Mouse (Mus musculus) lung, embryonic 15.5 days (tissue): ENCODE measurements around the gene Ifna13. TPM values are rescaled to one million over a fixed set of nuclear protein-coding genes. Genes with fewer than 3 reads are reported as not detected.

Source experiments
- ATAC-seq: fragments of 200-750 bp; cut with Nextera tagmentation; 2 replicates; pipeline ENCODE4 v1.8.0; 2017; ENCODE audit warnings: moderate number of reproducible peaks, borderline replicate concordance; ENCODE audit not compliant: low FRiP score, low TSS enrichment; ENCODE audit errors: extremely low read depth
- H3K27ac ChIP-seq: fragments of 300-500 bp; sonication (generic); 2 replicates; pipeline ENCODE4 v1.5.1; 2015; ENCODE audit warnings: moderate library complexity, mild to moderate bottlenecking, inconsistent platforms
- H3K27me3 ChIP-seq: fragments of 300-500 bp; sonication (generic); 2 replicates; pipeline ENCODE4 v1.6.1; 2015; ENCODE audit warnings: inconsistent platforms
- H3K36me3 ChIP-seq: fragments of 300-500 bp; sonication (generic); 2 replicates; pipeline ENCODE4 v1.6.1; 2015; ENCODE audit warnings: inconsistent platforms
- H3K4me1 ChIP-seq: fragments of 300-500 bp; sonication (generic); 2 replicates; pipeline ENCODE4 v1.6.1; 2015; ENCODE audit warnings: inconsistent platforms
- H3K4me2 ChIP-seq: fragments of 300-500 bp; sonication (generic); 2 replicates; pipeline ENCODE4 v1.6.1; 2015; ENCODE audit warnings: inconsistent platforms, mild to moderate bottlenecking, moderate library complexity
- H3K4me3 ChIP-seq: fragments of 300-500 bp; sonication (generic); 2 replicates; pipeline ENCODE4 v1.5.1; 2015; ENCODE audit warnings: mild to moderate bottlenecking, inconsistent platforms
- H3K9ac ChIP-seq: fragments of 300-500 bp; sonication (generic); 2 replicates; pipeline ENCODE4 v1.6.1; 2015; ENCODE audit warnings: inconsistent platforms
- H3K9me3 ChIP-seq: fragments of 300-500 bp; sonication (generic); 2 replicates; pipeline ENCODE4 v1.6.1; 2016; ENCODE audit warnings: inconsistent platforms
- WGBS: fragments of 180-500 bp; shearing (Covaris S2); methylation state at CpG from one replicate; pipeline ENCODE4 v1.1.7; 2015; 5-methylcytosine and 5-hydroxymethylcytosine counted together
- polyA plus RNA-seq: library from polyadenylated mRNA; unstranded; fragments of >200 nt; fragmentation: Nextera tagmentation; extraction: Ambion mirVana; gene quantifications from 2 replicates; pipeline ENCODE4 v1.2.1, GENCODE M21; 2015

Gene Ifna13
- polyA plus RNA-seq, 1 experiment from 2014 or later, result not detected

DNA sequence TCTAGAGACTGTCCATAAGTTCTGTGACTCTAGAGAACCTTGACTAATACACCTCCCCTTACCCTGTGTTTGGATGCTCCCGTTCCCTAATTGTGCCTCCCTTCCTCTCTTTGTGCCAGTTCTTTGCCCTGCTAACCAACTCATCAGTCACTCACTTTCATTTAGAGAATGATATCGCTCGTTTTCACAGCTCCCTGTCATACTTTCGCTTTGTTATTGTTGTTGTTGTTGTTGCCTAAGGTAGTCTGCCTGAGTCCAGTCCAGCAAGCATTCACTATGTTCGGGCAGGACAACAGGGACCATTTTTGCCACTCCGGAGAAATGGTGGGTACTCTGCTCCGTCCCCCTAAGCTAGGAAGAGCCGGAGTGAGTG lies 3.6 kb downstream of the Ifna13 start:
- WGBS, result 56% methylated on average over 8 of the region's 8 CpGs
- H3K9me3 ChIP-seq, result no peaks in the 10 kb centered on the region
- no peaks in the 10 kb centered on the region for H3K27me3 ChIP-seq
- H3K9ac ChIP-seq, result 0 out of 2 replicates have a peak overlapping the region, but pooled peaks have one; percentile 13
- H3K4me2 ChIP-seq, result peak overlapping the region; percentile 50
- H3K4me3 ChIP-seq, result peak overlapping the region; percentile 45
- H3K27ac ChIP-seq, result no peak overlapping the region
- ATAC-seq, result no peak
- H3K4me1 ChIP-seq, result no peaks in the 10 kb centered on the region
- no peaks in the 10 kb centered on the region for H3K36me3 ChIP-seq

DNA sequence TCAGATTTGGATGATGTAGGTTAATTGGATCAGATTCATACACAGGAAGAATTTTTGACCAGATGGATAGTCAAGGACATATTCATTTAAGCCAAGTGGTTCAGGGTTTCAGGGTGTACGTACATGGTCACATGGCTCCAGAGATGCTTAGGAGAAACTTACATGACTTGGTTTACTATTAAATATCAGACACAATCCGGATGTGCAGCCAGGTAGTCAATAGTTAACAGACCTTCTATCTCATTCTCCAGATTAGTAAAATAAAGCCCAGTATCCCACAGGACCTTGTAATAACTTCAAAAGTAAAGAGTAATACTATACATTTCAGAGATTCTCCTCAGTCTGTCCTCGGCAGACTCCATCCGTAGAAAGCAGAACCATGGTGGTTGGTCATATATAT lies 9.9 kb downstream of the Ifna13 start, which contains the start of gene C87499:
C87499 (minus strand) TSS at position 101 of the 400 bp plus-strand sequence.
- Histone ChIP-seq H3K9me3 (no peaks in the 10 kb centered on the region), H3K4me3 (no peak within 1 kb of the TSS), H3K9ac (no peak within 1 kb of the TSS), H3K36me3 (no peaks in the 10 kb centered on the region), H3K4me2 (no peak within 1 kb of the TSS), H3K27ac (no peak within 1 kb of the TSS), H3K27me3 (no peaks in the 10 kb centered on the region), H3K4me1 (no peaks in the 10 kb centered on the region)
- 86% methylated on average over 4 of the region's 4 CpGs for WGBS
- ATAC-seq, result no peak

DNA sequence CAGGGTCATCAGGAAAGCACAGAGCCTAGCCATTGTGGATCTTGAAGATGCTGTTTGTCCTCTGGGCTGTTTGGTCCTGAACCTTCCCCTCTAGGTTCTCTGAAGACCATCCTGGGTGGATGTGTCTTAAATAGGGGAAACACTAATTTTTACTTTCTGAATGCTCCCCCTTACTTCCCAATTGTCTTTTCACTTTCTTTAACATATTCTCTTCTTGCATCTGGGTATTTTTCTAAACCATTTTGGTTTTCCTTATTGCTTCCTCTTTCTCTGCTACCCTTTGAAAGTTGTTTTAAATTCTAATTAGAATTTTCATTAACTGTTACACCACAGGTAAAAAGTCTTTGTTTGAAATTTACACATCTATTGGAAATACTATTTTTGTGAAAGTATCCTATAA lies 41.0 kb downstream of the Ifna13 start, which contains the start of gene Ifna12:
Ifna12 (minus strand) TSS at position 101 of the 400 bp plus-strand sequence.
- no peak within 1 kb of the TSS for H3K4me3 ChIP-seq
- no peaks in the 10 kb centered on the region for H3K4me1 ChIP-seq
- no peaks in the 10 kb centered on the region for H3K36me3 ChIP-seq
- no peak within 1 kb of the TSS for H3K9ac ChIP-seq
- H3K9me3 ChIP-seq, result no peaks in the 10 kb centered on the region
- no peak within 1 kb of the TSS for H3K4me2 ChIP-seq
- H3K27me3 ChIP-seq, result no peaks in the 10 kb centered on the region
- H3K27ac ChIP-seq, result no peak within 1 kb of the TSS
- no peak for ATAC-seq

Other genes with a start within 250 kb of the Ifna13 start
- gene Hacd4, start 205.5 kb downstream of the Ifna13 start, polyA plus RNA-seq, result 9.4 TPM in 2 replicates
- gene Ifnb1, start 121.7 kb downstream of the Ifna13 start, polyA plus RNA-seq, result not detected in 2 replicates
- not detected in 2 replicates for gene Ifna15, start 86.2 kb downstream of the Ifna13 start, polyA plus RNA-seq
- not detected in 2 replicates for gene Ifna14, start 72.7 kb downstream of the Ifna13 start, polyA plus RNA-seq
- not detected in 2 replicates for gene Ifna9, start 52.1 kb downstream of the Ifna13 start, polyA plus RNA-seq
- gene Ifna12, start 41.1 kb downstream of the Ifna13 start, polyA plus RNA-seq, result not detected in 2 replicates
- not detected in 2 replicates for gene C87499, start 10.0 kb downstream of the Ifna13 start, polyA plus RNA-seq
- gene Ifna16, start 32.5 kb upstream of the Ifna13 start, polyA plus RNA-seq, result not detected in 2 replicates
- not detected in 2 replicates for gene Ifna2, start 39.5 kb upstream of the Ifna13 start, polyA plus RNA-seq
- not detected in 2 replicates for gene Ifnab, start 46.9 kb upstream of the Ifna13 start, polyA plus RNA-seq
- 1.1 and 1.7 TPM in 2 replicates for gene Gm26566, start 77.3 kb upstream of the Ifna13 start, polyA plus RNA-seq
- gene Klhl9, start 78.0 kb upstream of the Ifna13 start, polyA plus RNA-seq, result 93.3 and 96.3 TPM in 2 replicates
- gene Gm13271, start 110.4 kb upstream of the Ifna13 start, polyA plus RNA-seq, result not detected in 2 replicates
- gene Gm13283, start 115.7 kb upstream of the Ifna13 start, polyA plus RNA-seq, result 0.21 and 0.68 TPM in 2 replicates
- gene Gm13290, start 129.4 kb upstream of the Ifna13 start, polyA plus RNA-seq, result 0.22 and 0.74 TPM in 2 replicates
- gene Gm13289, start 132.5 kb upstream of the Ifna13 start, polyA plus RNA-seq, result not detected in 2 replicates
- 0.39 TPM in 1 of 2 replicates, not detected in the other for gene Gm13272, start 135.4 kb upstream of the Ifna13 start, polyA plus RNA-seq
- gene Ifnz, start 137.7 kb upstream of the Ifna13 start, polyA plus RNA-seq, result 0.66 TPM in 1 of 2 replicates, not detected in the other
- not detected in 2 replicates for gene Gm13276, start 141.2 kb upstream of the Ifna13 start, polyA plus RNA-seq
- gene Gm13277, start 144.2 kb upstream of the Ifna13 start, polyA plus RNA-seq, result not detected in 2 replicates
- not detected in 2 replicates for gene Gm13278, start 147.1 kb upstream of the Ifna13 start, polyA plus RNA-seq
- not detected in 2 replicates for gene Gm13275, start 150.0 kb upstream of the Ifna13 start, polyA plus RNA-seq
- gene Gm13279, start 152.9 kb upstream of the Ifna13 start, polyA plus RNA-seq, result not detected in 2 replicates
- 1.5 and 1.7 TPM in 2 replicates for gene Gm13285, start 155.2 kb upstream of the Ifna13 start, polyA plus RNA-seq
- gene Gm13287, start 158.8 kb upstream of the Ifna13 start, polyA plus RNA-seq, result not detected in 2 replicates
- gene Gm13288, start 161.1 kb upstream of the Ifna13 start, polyA plus RNA-seq, result 0.11 TPM in 1 of 2 replicates, not detected in the other
- not detected in 2 replicates for gene Ifna7, start 171.8 kb upstream of the Ifna13 start, polyA plus RNA-seq
- not detected in 2 replicates for gene Ifna11, start 175.5 kb upstream of the Ifna13 start, polyA plus RNA-seq
- not detected in 2 replicates for gene Ifna6, start 183.0 kb upstream of the Ifna13 start, polyA plus RNA-seq
- gene Ifna5, start 191.1 kb upstream of the Ifna13 start, polyA plus RNA-seq, result not detected in 2 replicates
- not detected in 2 replicates for gene Ifna4, start 197.4 kb upstream of the Ifna13 start, polyA plus RNA-seq
- not detected in 2 replicates for gene Ifna1, start 205.6 kb upstream of the Ifna13 start, polyA plus RNA-seq
- gene Ifne, start 235.7 kb upstream of the Ifna13 start, polyA plus RNA-seq, result not detected in 2 replicates